Comparison of ENCODE assay signal across 23 mouse cellular contexts in the genomic region with DNA sequence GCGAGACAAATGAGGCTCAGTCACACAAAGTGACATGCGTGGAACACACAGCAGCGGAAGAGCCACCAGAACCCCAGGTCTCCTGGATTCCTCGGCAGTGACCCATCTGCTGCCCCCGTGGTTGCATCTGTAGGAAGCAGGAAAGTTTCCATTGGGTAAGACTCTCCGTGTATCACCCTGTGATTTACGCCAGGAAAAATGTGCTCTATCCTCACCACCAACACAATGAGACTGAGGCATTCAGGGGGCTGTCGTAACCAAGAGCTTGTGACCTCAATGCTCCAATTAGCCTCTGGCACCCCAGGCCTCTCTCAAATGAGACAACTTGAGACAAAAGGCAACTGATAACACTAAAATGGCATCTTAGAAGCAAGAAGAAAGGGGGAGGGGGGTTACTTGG.
"Had no signal": no experiment of that assay in that cellular context is flagged by ENCODE, and none has a peak within 500 bp of the region (broad histone marks: within the 10 kb centered on the region; RNA-seq: fewer than 3 reads in every experiment).

No protein-coding gene starts in this region.

- H3K27me3 ChIP-seq: heart, embryonic 13.5 days; heart, embryonic 15.5 days; hindbrain, embryonic 12.5 days; hindbrain, embryonic 15.5 days; kidney, embryonic 15.5 days; limb, embryonic 13.5 days; limb, embryonic 15.5 days; liver, embryonic 12.5 days had no signal

- H3K36me3 ChIP-seq: hindbrain, embryonic 12.5 days; hindbrain, embryonic 15.5 days; kidney, embryonic 15.5 days; limb, embryonic 13.5 days; limb, embryonic 15.5 days had no signal

- DNase-seq: gastrocnemius, postnatal 14 days; gastrocnemius, postnatal 36 days; heart, adult 11 months; heart, adult 2 months; heart, postnatal 14 days; heart, postnatal 36 days; kidney, adult 11 months; kidney, adult 8-10 months; kidney, postnatal 14 days; layer of hippocampus, adult 9-11 months; layer of hippocampus, postnatal 36 days; left cerebral cortex, postnatal 4 days had no signal

- H3K4me3 ChIP-seq: heart, adult 2 months; heart, embryonic 13.5 days; heart, embryonic 15.5 days; hindbrain, embryonic 12.5 days; hindbrain, embryonic 15.5 days; kidney, embryonic 15.5 days; limb, embryonic 13.5 days; limb, embryonic 15.5 days; liver, embryonic 12.5 days had no signal

- H3K4me1 ChIP-seq: heart, embryonic 15.5 days; hindbrain, embryonic 15.5 days; kidney, embryonic 15.5 days; limb, embryonic 13.5 days; limb, embryonic 15.5 days had no signal

- H3K27ac ChIP-seq: heart, adult 2 months; heart, embryonic 13.5 days; heart, embryonic 15.5 days; hindbrain, embryonic 12.5 days; hindbrain, embryonic 15.5 days; hindbrain, postnatal 0 days; kidney, embryonic 15.5 days; kidney, postnatal 0 days; limb, embryonic 13.5 days; limb, embryonic 15.5 days; liver, embryonic 12.5 days; liver, embryonic 14.5 days had no signal
